Mouse (Mus musculus) inflammation-experienced regulatory T-cells, adult 6 months (primary cell): ENCODE data around the gene Pdcl3. TPM values are rescaled to one million over a fixed set of nuclear protein-coding genes. Genes with fewer than 3 reads are reported as not detected.
"Not testable (repeated sequence)": the region's sequence is repeated elsewhere in the genome, so short reads cannot be mapped to it uniquely, and the experiment has no call there.

Experiments
- ATAC-seq: one replicate; pipeline ENCODE4 v1.8.0; 2017
- polyA plus RNA-seq, 3 experiments: library from polyadenylated mRNA; unstranded; fragments of 100-300 nt; shearing (Covaris generic); gene quantifications; one replicate each; pipeline ENCODE4 v1.2.1; 2017

Gene Pdcl3
- polyA plus RNA-seq, 3 experiments from 2014 or later = 144 to 205 (median 169) TPM

- ATAC-seq = no peak
These were observed 40.4 kb downstream of the Pdcl3 start for GRCm38 (mm10) chr1:39025840-39026239.

GRCm38 (mm10) chr1:39029176-39029575, 43.8 kb downstream of the Pdcl3 start:
- no peak for ATAC-seq

GRCm38 (mm10) chr1:39030108-39030507, 44.7 kb downstream of the Pdcl3 start:
- ATAC-seq = no peak

- ATAC-seq = no peak
These were observed 50.4 kb downstream of the Pdcl3 start for GRCm38 (mm10) chr1:39035817-39036216.

GRCm38 (mm10) chr1:39042188-39042587, 56.8 kb downstream of the Pdcl3 start:
- no peak for ATAC-seq

- not testable (repeated sequence) for ATAC-seq
These were observed 59.0 kb downstream of the Pdcl3 start for GRCm38 (mm10) chr1:39044442-39044841.

GRCm38 (mm10) chr1:39046689-39047088, 61.3 kb downstream of the Pdcl3 start:
- no peak for ATAC-seq

Other genes starting within 250 kb of the Pdcl3 start
- not detected for gene Lonrf2, start 148.9 kb upstream of the Pdcl3 start, polyA plus RNA-seq
- 10 to 100 TPM; 13.4 to 26.2 (median 21.8) TPM for gene Chst10, start 87.4 kb upstream of the Pdcl3 start, polyA plus RNA-seq
- gene Nms, start 46.5 kb upstream of the Pdcl3 start, polyA plus RNA-seq = not detected
- gene Npas2, start 208.1 kb downstream of the Pdcl3 start, polyA plus RNA-seq = 1 to 10 TPM in 1 of 3 experiments, under 1 TPM in 2; 0.20 to 1.1 (median 0.39) TPM